Mouse (Mus musculus): ENCODE results near the gene Pnldc1. TPM values are rescaled to one million over a fixed set of nuclear protein-coding genes. Genes with fewer than 3 reads are reported as not detected.
"Not testable (repeated sequence)": the region's sequence is repeated elsewhere in the genome, so short reads cannot be mapped to it uniquely, and the experiment has no call there.

The Pnldc1 gene
- under 1 TPM; 0.38 to 0.50 TPM for total RNA-seq (2021)

GRCm38 (mm10) chr17:12909361-12910280 is at the start of gene Pnldc1:
Gene Pnldc1 (minus strand): TSS chr17:12910230.
- no peak for DNase-seq
- intact Hi-C loops (cut with DNase I), result no loop called here

- intact Hi-C loops (cut with DNase I); DNase-seq: not testable (repeated sequence)
Observed at GRCm38 (mm10) chr17:12959377-12959776, 49.3 kb upstream of the Pnldc1 start.

- intact Hi-C loops (cut with DNase I), result no loop called here
- DNase-seq, result no peak
Observed at GRCm38 (mm10) chr17:12956664-12957063, 46.6 kb upstream of the Pnldc1 start.

DNA sequence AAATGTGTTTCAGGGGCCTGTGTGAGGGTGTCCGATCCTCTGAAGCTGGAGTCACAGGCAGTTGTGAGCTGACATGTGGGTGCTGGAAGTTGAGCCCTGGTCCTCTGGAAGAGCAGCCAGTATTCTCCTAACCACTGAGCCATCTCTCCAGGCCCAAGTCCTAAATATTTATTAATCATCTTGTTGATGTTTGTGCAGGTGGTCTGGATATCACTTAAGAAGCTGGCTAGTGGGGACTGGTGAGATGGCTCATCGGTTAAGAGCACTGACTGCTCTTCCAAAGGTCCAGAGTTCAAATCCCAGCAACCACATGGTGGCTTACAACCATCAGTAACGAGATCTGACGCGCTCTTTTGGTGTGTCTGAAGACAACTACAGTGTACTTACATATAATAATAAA is 39.6 kb upstream of the Pnldc1 start:
- intact Hi-C loops (cut with DNase I), result no loop called here

GRCm38 (mm10) chr17:12942459-12943162 is 32.6 kb upstream of the Pnldc1 start:
- intact Hi-C loops (cut with DNase I), result no loop called here
- DNase-seq, result no peak

More for the DNA sequence above, 39.6 kb upstream of the Pnldc1 start:
- no peak for DNase-seq

- intact Hi-C loops (cut with DNase I), result no loop called here
- no peak for DNase-seq
Observed at GRCm38 (mm10) chr17:12941543-12942260, 31.7 kb upstream of the Pnldc1 start.

DNA sequence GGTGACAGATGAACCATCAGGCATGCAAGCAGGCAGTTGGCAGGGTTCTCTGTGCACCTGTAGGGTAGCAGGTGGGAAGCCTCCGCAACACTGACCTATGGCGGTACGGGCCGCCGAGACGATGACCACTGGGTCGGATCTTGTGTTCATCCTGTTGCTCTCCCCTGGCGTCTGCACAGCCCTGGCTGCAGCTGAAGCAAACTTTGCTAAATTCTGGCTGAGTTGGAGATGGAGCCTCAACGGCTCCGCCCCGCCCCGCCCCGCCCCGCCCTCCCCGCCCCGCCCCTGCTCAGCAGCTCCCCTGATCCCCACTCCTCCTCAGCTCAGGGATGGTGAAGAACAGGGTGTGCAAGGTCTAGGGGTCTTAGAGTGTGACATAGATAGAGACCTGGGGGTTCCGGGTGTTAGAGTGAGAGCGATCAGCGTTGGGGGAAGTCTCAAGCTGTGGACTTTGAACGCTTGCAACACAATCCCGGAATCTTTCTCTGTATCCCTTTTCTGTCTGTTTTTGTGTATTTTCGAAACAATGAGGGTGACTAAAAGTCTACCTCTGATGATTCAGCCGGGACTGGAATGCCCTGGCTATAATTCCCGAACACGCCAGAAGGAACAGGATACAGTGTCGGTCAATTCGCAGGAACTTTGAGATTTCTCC is 30.2 kb upstream of the Pnldc1 start, which contains the start of gene Acat3:
Gene Acat3, minus strand, starts transcription at position 450 of the 655 bp plus-strand sequence.
- no peak for DNase-seq
- intact Hi-C loops (cut with DNase I), result no loop called here

- DNase-seq; intact Hi-C loops (cut with DNase I): not testable (repeated sequence)
Observed at GRCm38 (mm10) chr17:12939377-12940148, 29.5 kb upstream of the Pnldc1 start.

DNA sequence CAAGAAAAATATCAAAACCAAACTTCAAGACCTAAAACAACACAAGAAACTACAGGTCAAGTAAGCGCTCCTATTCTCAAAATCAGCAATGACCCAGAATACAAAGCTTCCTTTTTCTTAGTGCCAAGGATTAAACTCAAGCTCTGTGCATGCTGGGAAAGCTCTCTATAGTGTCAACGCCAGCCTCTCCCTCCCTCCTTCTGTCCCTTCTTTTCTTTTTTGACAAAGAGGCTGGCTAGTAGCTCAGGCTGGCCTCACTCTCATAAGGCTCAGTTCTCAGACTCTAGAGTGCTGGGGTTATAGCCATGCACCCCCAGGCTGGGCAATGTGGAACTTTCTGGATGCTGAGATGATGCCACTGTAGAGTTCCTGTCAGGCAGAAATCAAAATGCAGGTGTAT is 28.0 kb upstream of the Pnldc1 start:
- intact Hi-C loops (cut with DNase I), result no loop called here
- DNase-seq, result no peak

GRCm38 (mm10) chr17:12937412-12937970 is 27.5 kb upstream of the Pnldc1 start:
- intact Hi-C loops (cut with DNase I), result no loop called here

DNA sequence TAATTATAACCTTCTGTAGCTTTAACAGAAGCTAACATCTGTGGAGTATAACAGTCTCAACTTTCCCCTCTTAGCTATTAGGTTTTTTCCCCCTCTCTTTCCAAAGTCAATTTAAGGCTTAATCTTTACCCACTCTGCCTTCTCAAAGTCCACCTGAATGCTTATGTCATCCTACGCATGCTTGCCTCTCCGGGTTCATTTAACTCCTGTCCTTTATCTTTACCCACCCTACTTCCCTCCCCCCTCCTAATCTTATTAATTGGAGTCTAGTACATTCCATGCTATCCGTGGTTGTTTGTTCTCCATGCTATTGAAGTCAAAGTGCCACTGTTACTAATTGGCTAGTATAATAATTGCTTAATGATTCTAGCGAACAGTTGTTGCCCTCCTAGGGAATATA is 25.7 kb upstream of the Pnldc1 start:
- intact Hi-C loops (cut with DNase I), result no loop called here
- no peak for DNase-seq

More at GRCm38 (mm10) chr17:12937412-12937970, 27.5 kb upstream of the Pnldc1 start:
- DNase-seq, result no peak

DNA sequence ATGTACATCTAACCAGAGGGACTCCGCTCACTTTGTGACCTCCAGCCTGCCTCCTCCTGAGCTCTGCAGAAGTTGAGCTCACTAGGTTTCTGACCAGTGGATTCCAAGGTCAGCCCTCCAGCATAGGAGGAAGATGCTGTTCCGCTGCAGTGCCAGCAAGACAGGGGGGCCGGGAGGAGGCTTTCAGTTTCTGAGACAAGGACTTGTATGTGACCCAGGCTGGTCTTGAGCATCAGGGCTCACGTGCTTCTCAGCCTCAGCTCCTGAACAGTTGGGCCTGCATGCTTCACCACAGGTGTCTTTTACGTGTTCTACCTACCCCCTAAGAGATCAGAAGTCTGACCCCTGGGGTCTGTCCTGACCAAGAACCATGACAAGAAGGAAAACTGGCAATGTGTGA is 21.5 kb upstream of the Pnldc1 start:
- intact Hi-C loops (cut with DNase I); DNase-seq: not testable (repeated sequence)

DNA sequence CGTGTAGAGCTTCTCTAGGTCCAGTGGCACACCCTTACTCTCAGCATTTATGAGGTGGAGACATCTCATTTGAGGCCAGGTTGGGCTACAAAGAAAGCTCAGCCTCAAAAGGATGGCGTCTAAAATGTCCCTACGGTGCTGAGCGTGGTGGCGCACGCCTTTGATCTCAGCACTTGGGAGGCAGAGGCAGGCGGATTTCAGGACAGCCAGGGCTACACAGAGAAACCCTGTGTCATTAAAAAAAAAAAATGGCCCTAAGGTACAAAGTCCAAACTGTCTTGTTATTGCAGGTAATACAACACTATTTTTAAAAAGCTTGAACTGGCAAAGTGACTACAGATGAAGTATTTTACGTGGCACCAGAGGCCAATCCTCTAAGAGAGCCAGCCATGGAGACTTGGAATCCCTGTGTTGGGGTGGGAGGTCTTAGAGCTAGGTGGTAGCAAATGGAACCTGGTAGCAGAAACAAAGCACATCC is 15.7 kb upstream of the Pnldc1 start:
- DNase-seq, result no peak
- intact Hi-C loops (cut with DNase I), result no loop called here

DNA sequence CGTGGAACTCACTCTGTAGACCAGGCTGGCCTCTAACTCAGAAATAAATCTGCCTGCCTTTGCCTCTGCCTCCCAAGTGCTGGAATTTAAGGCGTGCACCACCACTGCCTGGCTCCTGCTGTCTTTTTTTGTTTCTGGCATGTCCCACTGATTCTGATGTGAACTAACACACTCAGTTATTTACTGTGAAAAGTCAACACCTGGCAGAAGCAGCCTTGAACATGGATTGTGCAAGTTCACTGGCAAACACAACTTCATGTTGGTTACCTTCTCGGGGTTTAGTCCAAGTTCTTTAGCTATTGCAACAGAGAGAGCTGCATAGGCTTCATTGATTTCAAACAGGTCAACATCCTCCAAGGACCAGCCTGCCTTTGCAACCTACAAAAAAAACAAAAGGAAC is 15.0 kb upstream of the Pnldc1 start:
- intact Hi-C loops (cut with DNase I), result no loop called here
- no peak for DNase-seq

DNA sequence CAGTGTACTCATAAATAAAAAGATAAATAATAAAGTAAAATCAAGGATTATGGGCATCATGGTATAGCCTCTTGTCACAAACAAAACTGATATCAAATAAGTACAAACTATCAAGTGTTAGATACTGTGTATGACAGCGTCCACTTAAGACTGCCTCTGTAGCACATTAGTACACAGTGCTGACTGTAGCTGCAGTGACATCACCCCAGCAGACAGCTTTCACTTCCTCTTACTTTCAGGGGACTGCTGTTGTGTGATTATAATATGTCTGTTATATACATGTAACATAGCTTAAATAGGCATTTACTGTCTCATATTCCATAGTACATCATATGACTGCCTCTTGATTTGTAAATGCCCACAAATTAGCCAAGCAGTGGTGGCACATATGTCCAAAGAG is 11.0 kb upstream of the Pnldc1 start:
- no peak for DNase-seq
- intact Hi-C loops (cut with DNase I), result no loop called here

GRCm38 (mm10) chr17:12916588-12917380 is 6.8 kb upstream of the Pnldc1 start:
- intact Hi-C loops (cut with DNase I), result loop anchor here (1.0 to 5.0 kb wide), 4 partner anchors 36 to 91 kb away; partner anchors contain the start of genes Acat2 and Sod2
- DNase-seq, result no peak

- intact Hi-C loops (cut with DNase I), result loop anchor here (1.0 to 5.0 kb wide), 4 partner anchors 35 to 91 kb away; partner anchors contain the start of genes Acat2 and Sod2
- DNase-seq, result peak; percentile 95 to 96
Observed at GRCm38 (mm10) chr17:12915881-12916583, 6.0 kb upstream of the Pnldc1 start, which contains the start of gene Mrpl18. Gene Mrpl18 (minus strand): TSS chr17:12916345.
